15 mouse cellular contexts compared by ENCODE assay signal in the genomic region with DNA sequence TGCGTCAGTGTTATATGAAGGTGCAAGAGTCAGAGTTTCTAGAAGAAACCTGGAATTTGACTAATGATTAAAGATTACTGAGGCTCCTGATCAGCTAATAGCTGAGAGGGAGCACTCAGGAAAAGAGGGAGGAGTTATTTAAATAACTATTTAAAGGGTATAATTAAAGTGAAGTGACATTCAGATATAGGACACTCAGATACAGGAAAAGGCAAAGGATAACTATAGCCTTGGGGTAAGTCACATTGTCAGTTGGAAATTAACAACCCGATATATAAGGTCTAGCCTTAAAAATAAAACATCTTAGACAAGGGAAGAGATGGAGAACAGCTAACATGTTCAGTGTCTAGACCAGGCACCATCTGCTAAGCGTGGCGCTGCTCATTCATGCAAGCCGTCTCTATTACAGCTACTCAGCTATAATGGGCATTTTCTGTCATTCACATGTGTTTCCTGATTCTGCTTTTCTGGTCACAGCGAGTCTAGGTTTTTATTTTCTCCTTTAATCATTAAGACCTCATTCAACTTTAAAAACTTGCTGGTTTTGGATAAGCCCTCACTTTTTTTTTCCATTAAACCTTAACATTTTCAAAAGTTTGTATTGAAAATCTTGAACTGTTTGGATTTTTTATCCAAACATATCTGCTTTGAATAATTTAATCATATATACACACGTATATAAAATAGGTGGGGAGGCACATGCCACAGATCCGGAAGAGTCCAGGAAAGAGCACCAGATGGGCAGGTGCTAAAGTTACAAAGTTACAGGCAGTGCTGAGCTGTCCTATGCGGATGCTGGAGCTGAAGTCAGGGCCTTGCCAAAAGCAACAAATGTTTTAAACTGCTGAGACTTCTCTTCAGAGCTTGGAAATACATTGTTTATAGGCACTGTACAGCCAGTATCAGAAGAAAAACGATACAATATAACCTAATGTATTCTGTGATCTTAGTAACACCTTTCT.
DNase-seq lines count a peak whose midpoint lies in the region; ATAC-seq and TF ChIP-seq lines count a peak whose summit lies in the region.
"Had no signal": no experiment of that assay in that cellular context is flagged by ENCODE, and none has a peak within 500 bp of the region (broad histone marks: within the 10 kb centered on the region; RNA-seq: fewer than 3 reads in every experiment).

No protein-coding gene starts in this region.

- WGBS in kidney, embryonic 14.5 days = 31% methylated on average over 10 of the region's 10 CpGs
- WGBS in hindbrain, embryonic 12.5 days = 67% methylated on average over 10 of the region's 10 CpGs
- whole genome bisulfite sequencing in thymus, adult 2 months = 84% methylated on average over 10 of the region's 10 CpGs

- no peak overlapping the region for H3K4me3 ChIP-seq in kidney, embryonic 14.5 days (ENCODE audit: low read length)
- H3K4me3 ChIP-seq in hindbrain, embryonic 12.5 days = no peak overlapping the region
- H3K4me3 ChIP-seq in thymus, adult 2 months (ENCODE audit: control insufficient read depth, insufficient read depth, low read length) = no peak overlapping the region
- H3K4me3 ChIP-seq: heart, embryonic 10.5 days; hindbrain, embryonic 15.5 days; limb, embryonic 15.5 days; megakaryocyte, embryonic 14.5 days had no signal

- no peak overlapping the region for H3K27ac ChIP-seq in kidney, embryonic 14.5 days (ENCODE audit: low read depth, low read length)
- no peak overlapping the region for H3K27ac ChIP-seq in hindbrain, embryonic 12.5 days
- no peak overlapping the region for H3K27ac ChIP-seq in thymus, adult 2 months (ENCODE audit: control insufficient read depth, insufficient read depth, low read length)
- H3K27ac ChIP-seq: heart, embryonic 10.5 days; hindbrain, embryonic 15.5 days; limb, embryonic 15.5 days; stomach, postnatal 0 days had no signal

- TF ChIP-seq POLR2A in thymus, adult 2 months (IDR thresholded peaks at IDR 0.05; ENCODE audit: control insufficient read depth, extremely low read depth, insufficient read depth, low read length, poor library complexity) = no peak

- no peak overlapping the region for H3K4me2 ChIP-seq in kidney, embryonic 14.5 days (replicated peaks; ENCODE audit: low read depth, low read length)
- no peak overlapping the region for H3K4me2 ChIP-seq in hindbrain, embryonic 12.5 days (replicated peaks)
- H3K4me2 ChIP-seq: hindbrain, embryonic 15.5 days; limb, embryonic 15.5 days; lung, embryonic 14.5 days had no signal

- no peak overlapping the region for H3K9ac ChIP-seq in kidney, embryonic 14.5 days (ENCODE audit: low read depth, low read length)
- no peak overlapping the region for H3K9ac ChIP-seq in hindbrain, embryonic 12.5 days
- H3K9ac ChIP-seq: hindbrain, embryonic 15.5 days; limb, embryonic 15.5 days; lung, embryonic 14.5 days had no signal

- peak; percentile 96 for ATAC-seq in kidney, embryonic 14.5 days (ENCODE audit: low FRiP score, low TSS enrichment)
- peak; percentile 85 for ATAC-seq in hindbrain, embryonic 12.5 days (ENCODE audit: low FRiP score)

- H3K9me3 ChIP-seq in kidney, embryonic 14.5 days (ENCODE audit: control insufficient read depth, low read length) = no peaks in the 10 kb centered on the region
- no peaks in the 10 kb centered on the region for H3K9me3 ChIP-seq in hindbrain, embryonic 12.5 days (replicated peaks)
- H3K9me3 ChIP-seq: heart, embryonic 10.5 days; hindbrain, embryonic 15.5 days; limb, embryonic 15.5 days had no signal

- H3K4me1 ChIP-seq in kidney, embryonic 14.5 days (ENCODE audit: control insufficient read depth, insufficient read depth, low read length) = no peaks in the 10 kb centered on the region
- no peaks in the 10 kb centered on the region for H3K4me1 ChIP-seq in hindbrain, embryonic 12.5 days
- H3K4me1 ChIP-seq in thymus, adult 2 months (replicated peaks; ENCODE audit: control insufficient read depth, insufficient read depth, low read length) = no peaks in the 10 kb centered on the region
- H3K4me1 ChIP-seq: heart, embryonic 10.5 days; hindbrain, embryonic 15.5 days; limb, embryonic 15.5 days; megakaryocyte, embryonic 14.5 days had no signal

- TF ChIP-seq CTCF in thymus, adult 2 months (IDR thresholded peaks at IDR 0.05; ENCODE audit: borderline replicate concordance, control insufficient read depth, extremely low read depth, insufficient read depth, low read length, poor library complexity) = no peak

- H3K27me3 ChIP-seq in kidney, embryonic 14.5 days (ENCODE audit: control insufficient read depth, insufficient read depth, low read length) = no peaks in the 10 kb centered on the region
- H3K27me3 ChIP-seq in hindbrain, embryonic 12.5 days = no peaks in the 10 kb centered on the region
- no peaks in the 10 kb centered on the region for H3K27me3 ChIP-seq in thymus, adult 2 months (ENCODE audit: control insufficient read depth, insufficient read depth, low read length)
- H3K27me3 ChIP-seq: hindbrain, embryonic 15.5 days; limb, embryonic 15.5 days; megakaryocyte, embryonic 14.5 days had no signal

- H3K36me3 ChIP-seq in kidney, embryonic 14.5 days (ENCODE audit: control insufficient read depth, insufficient read depth, low read length) = no peaks in the 10 kb centered on the region
- H3K36me3 ChIP-seq in hindbrain, embryonic 12.5 days = no peaks in the 10 kb centered on the region
- H3K36me3 ChIP-seq in thymus, adult 2 months (ENCODE audit: control insufficient read depth, insufficient read depth, low read length) = no peaks in the 10 kb centered on the region
- H3K36me3 ChIP-seq: heart, embryonic 10.5 days; hindbrain, embryonic 15.5 days; limb, embryonic 15.5 days had no signal

- no peak for DNase-seq in kidney, postnatal 14 days
- DNase-seq in right cerebral cortex, postnatal 4 days = peak; percentile 4
- no peak for DNase-seq in right cerebral cortex, adult 2 months (ENCODE audit: low spot score in 2 of 2)
- DNase-seq in retina, embryonic 14.5 days (ENCODE audit: low spot score) = peak; percentile 61
- DNase-seq in thymus, adult 2 months = no peak
- DNase-seq in lung, adult 18-20 months = no peak
- DNase-seq: kidney, postnatal 10 days; lung, embryonic 14.5 days had no signal

Comparison
In these comparisons a context has a peak if more than half of its experiments do, and no peak if none do; other contexts are left out.
1. DNase-seq: peak in right cerebral cortex, postnatal 4 days (single experiment) and retina, embryonic 14.5 days (single experiment); none in kidney, postnatal 14 days (single experiment), right cerebral cortex, adult 2 months (0 of 2), thymus, adult 2 months (single experiment) and lung, adult 18-20 months (0 of 2).